Comparison of ENCODE assay signal across 15 mouse cellular contexts in genomic region chr6:28427096-28427839, GRCm38 (mm10). TPM values are rescaled to one million over a fixed set of nuclear protein-coding genes. Genes with fewer than 3 reads are reported as not detected.
DNase-seq lines count a peak whose midpoint lies in the region; ATAC-seq and TF ChIP-seq lines count a peak whose summit lies in the region.
"Had no signal": no experiment of that assay in that cellular context is flagged by ENCODE, and none has a peak within 500 bp of the region (broad histone marks: within the 10 kb centered on the region; RNA-seq: fewer than 3 reads in every experiment).

Fscn3 (plus strand) TSS chr6:28427789.

- H3K9ac ChIP-seq in liver, adult 2 months (ENCODE audit: low read depth, low read length): no peak within 1 kb of the TSS
- no peak within 1 kb of the TSS for H3K9ac ChIP-seq in liver, embryonic 11.5 days (ENCODE audit: low read depth, low read length)
- H3K9ac ChIP-seq in midbrain, embryonic 16.5 days (ENCODE audit: low read depth, low read length): no peak within 1 kb of the TSS
- H3K9ac ChIP-seq in forebrain, embryonic 15.5 days (replicated peaks): no peak within 1 kb of the TSS

- peaks cover 5% of the 10 kb centered on the region for H3K4me1 ChIP-seq in liver, adult 2 months (ENCODE audit: control insufficient read depth, insufficient read depth, low read length)
- peaks cover 16% of the 10 kb centered on the region for H3K4me1 ChIP-seq in liver, embryonic 11.5 days (replicated peaks; ENCODE audit: control insufficient read depth, insufficient read depth, low read length)
- H3K4me1 ChIP-seq in thymus, adult 2 months (replicated peaks; ENCODE audit: control insufficient read depth, insufficient read depth, low read length): peaks cover 20% of the 10 kb centered on the region
- peaks cover 12% of the 10 kb centered on the region for H3K4me1 ChIP-seq in midbrain, embryonic 16.5 days (ENCODE audit: control insufficient read depth, insufficient read depth, low read length)
- H3K4me1 ChIP-seq in forebrain, embryonic 15.5 days: peaks cover 14% of the 10 kb centered on the region

- TF ChIP-seq CTCF in liver, adult 2 months (IDR thresholded peaks at IDR 0.05; ENCODE audit: low read depth, low read length): no peak
- no peak for TF ChIP-seq CTCF in thymus, adult 2 months (IDR thresholded peaks at IDR 0.05; ENCODE audit: borderline replicate concordance, control insufficient read depth, extremely low read depth, insufficient read depth, low read length, poor library complexity)

- peak; percentile 36 for DNase-seq in liver, adult 2 months (ENCODE audit: extremely low read depth, low read depth, low spot score)
- no peak for DNase-seq in liver, embryonic 11.5 days (ENCODE audit: low spot score)
- DNase-seq in T-cell, adult 2 months (ENCODE audit: low spot score): peak; percentile 66
- DNase-seq in kidney, adult 8-10 months: peak; percentile 51 to 55
- peak; percentile 70 for DNase-seq in thymus, adult 2 months
- no peak for DNase-seq in right cerebral cortex, postnatal 14 days
- DNase-seq: heart, postnatal 4 days had no signal

- 78% methylated on average over 3 of the region's 3 CpGs for WGBS in liver, adult 2 months
- WGBS in liver, embryonic 11.5 days: 77% methylated on average over 3 of the region's 3 CpGs
- 61% methylated on average over 3 of the region's 3 CpGs for WGBS in thymus, adult 2 months
- 81% methylated on average over 3 of the region's 3 CpGs for WGBS in midbrain, embryonic 16.5 days
- WGBS in forebrain, embryonic 15.5 days: 76% methylated on average over 3 of the region's 3 CpGs

- 0 out of 2 replicates have a peak, but pooled peaks cover 2% of the 10 kb centered on the region for H3K36me3 ChIP-seq in liver, adult 2 months (ENCODE audit: control insufficient read depth, insufficient read depth, low read length)
- peaks cover 15% of the 10 kb centered on the region for H3K36me3 ChIP-seq in liver, embryonic 11.5 days (ENCODE audit: control insufficient read depth, insufficient read depth, low read length)
- peaks cover 5% of the 10 kb centered on the region; the same call in 1 of the 2 replicates for H3K36me3 ChIP-seq in thymus, adult 2 months (ENCODE audit: control insufficient read depth, insufficient read depth, low read length)
- H3K36me3 ChIP-seq in midbrain, embryonic 16.5 days (ENCODE audit: control insufficient read depth, insufficient read depth, low read length): 0 out of 2 replicates have a peak, but pooled peaks cover 6% of the 10 kb centered on the region
- peaks cover 12% of the 10 kb centered on the region for H3K36me3 ChIP-seq in forebrain, embryonic 15.5 days

- peaks cover 8% of the 10 kb centered on the region; the same call in 1 of the 2 replicates for H3K79me2 ChIP-seq in liver, adult 2 months (ENCODE audit: control insufficient read depth, insufficient read depth, low read length)

- no peak for ATAC-seq in liver, embryonic 11.5 days (replicated peaks; ENCODE audit: low FRiP score)
- ATAC-seq in midbrain, embryonic 16.5 days: no peak
- no peak for ATAC-seq in forebrain, embryonic 15.5 days (replicated peaks)
- ATAC-seq: forebrain, embryonic 16.5 days had no signal

- H3K4me2 ChIP-seq in liver, embryonic 11.5 days: no peak within 1 kb of the TSS
- no peak within 1 kb of the TSS for H3K4me2 ChIP-seq in midbrain, embryonic 16.5 days (ENCODE audit: low read length)
- no peak within 1 kb of the TSS for H3K4me2 ChIP-seq in forebrain, embryonic 15.5 days (replicated peaks)

- no peaks in the 10 kb centered on the region for H3K9me3 ChIP-seq in liver, embryonic 11.5 days (ENCODE audit: control insufficient read depth, low read length)
- H3K9me3 ChIP-seq in midbrain, embryonic 16.5 days (replicated peaks; ENCODE audit: control insufficient read depth, low read length, poor library complexity, severe bottlenecking): no peaks in the 10 kb centered on the region
- no peaks in the 10 kb centered on the region for H3K9me3 ChIP-seq in forebrain, embryonic 15.5 days

- H3K27ac ChIP-seq in liver, adult 2 months (replicated peaks; ENCODE audit: insufficient read depth, low read depth, low read length): no peak within 1 kb of the TSS
- no peak within 1 kb of the TSS for H3K27ac ChIP-seq in liver, embryonic 11.5 days (ENCODE audit: low read depth, low read length)
- H3K27ac ChIP-seq in thymus, adult 2 months (ENCODE audit: control insufficient read depth, insufficient read depth, low read length): peak within 1 kb of the TSS; percentile 70; the same call in 1 of the 2 replicates
- H3K27ac ChIP-seq in midbrain, embryonic 16.5 days (ENCODE audit: low read length): no peak within 1 kb of the TSS
- H3K27ac ChIP-seq in forebrain, embryonic 15.5 days (replicated peaks): no peak within 1 kb of the TSS

- no peak for TF ChIP-seq POLR2A in liver, adult 2 months (IDR thresholded peaks at IDR 0.05; ENCODE audit: extremely low read depth, insufficient read depth, low read length)
- no peak for TF ChIP-seq POLR2A in thymus, adult 2 months (IDR thresholded peaks at IDR 0.05; ENCODE audit: control insufficient read depth, extremely low read depth, insufficient read depth, low read length, poor library complexity)

- H3K27me3 ChIP-seq in liver, adult 2 months (ENCODE audit: control insufficient read depth, insufficient read depth, low read length): no peaks in the 10 kb centered on the region
- no peaks in the 10 kb centered on the region for H3K27me3 ChIP-seq in liver, embryonic 11.5 days (replicated peaks; ENCODE audit: control insufficient read depth, insufficient read depth, low read length)
- no peaks in the 10 kb centered on the region for H3K27me3 ChIP-seq in thymus, adult 2 months (ENCODE audit: control insufficient read depth, insufficient read depth, low read length)
- H3K27me3 ChIP-seq in midbrain, embryonic 16.5 days (ENCODE audit: control insufficient read depth, insufficient read depth, low read depth, low read length): no peaks in the 10 kb centered on the region
- no peaks in the 10 kb centered on the region for H3K27me3 ChIP-seq in forebrain, embryonic 15.5 days

- H3K4me3 ChIP-seq in liver, adult 2 months (ENCODE audit: insufficient read depth, low read depth, low read length): no peak within 1 kb of the TSS
- H3K4me3 ChIP-seq in liver, embryonic 11.5 days (ENCODE audit: low read depth, low read length): no peak within 1 kb of the TSS
- H3K4me3 ChIP-seq in thymus, adult 2 months (ENCODE audit: control insufficient read depth, insufficient read depth, low read length): no peak within 1 kb of the TSS
- no peak within 1 kb of the TSS for H3K4me3 ChIP-seq in midbrain, embryonic 16.5 days (ENCODE audit: low read depth, low read length)
- H3K4me3 ChIP-seq in forebrain, embryonic 15.5 days: no peak within 1 kb of the TSS

RNA-seq across cellular contexts. Expression of gene Fscn3, which starts in this region (rescaled TPM):
- total RNA-seq in liver, adult 2 months (2014; rRNA removed): 0.09 TPM in 1 of 2 replicates, not detected in the other
- polyA plus RNA-seq in liver, adult 2 months (2012; rRNA removed): 0.06 TPM in 1 of 2 replicates, not detected in the other
- 0.33 and 0.55 TPM in 2 replicates for polyA plus RNA-seq in liver, embryonic 11.5 days (2014; fragmentation: Nextera tagmentation; extraction: Ambion mirVana)
- 0.19 TPM in 1 of 2 replicates, not detected in the other for polyA plus RNA-seq in thymus, adult 2 months (2012; rRNA removed)
- polyA plus RNA-seq in midbrain, embryonic 16.5 days (2015; fragmentation: Nextera tagmentation; extraction: Ambion mirVana): 0.13 TPM in 1 of 2 replicates, not detected in the other
- not detected in 2 replicates for polyA plus RNA-seq in forebrain, embryonic 15.5 days (2015; fragmentation: Nextera tagmentation; extraction: Ambion mirVana)
- total RNA-seq: heart, adult 8-10 months; heart, postnatal 4 days; left cerebral cortex, postnatal 14 days; monocyte, adult 5-6 weeks had no signal
- polyA plus RNA-seq: embryonic facial prominence, embryonic 11.5 days; forebrain, embryonic 16.5 days; urinary bladder, adult 2 months had no signal

Comparison
In these comparisons a context has a peak if more than half of its experiments do, and no peak if none do; other contexts are left out.
1. Peak in DNase-seq in liver, adult 2 months; RNA of the gene not detected or under 1 TPM.
2. Peak in DNase-seq and H3K27ac ChIP-seq in thymus, adult 2 months; RNA of the gene not detected or under 1 TPM.
3. DNase-seq: peak in T-cell, adult 2 months (single experiment) and kidney, adult 8-10 months (2 of 2); none in liver, embryonic 11.5 days (single experiment) and right cerebral cortex, postnatal 14 days (single experiment).